Mouse (Mus musculus) heart, embryonic 12.5 days (tissue): ENCODE data around the gene Ptgds. TPM values are rescaled to one million over a fixed set of nuclear protein-coding genes. Genes with fewer than 3 reads are reported as not detected.
A peak's percentile ranks its signal among the peaks of the same experiment; 100 is the strongest.

Experiments used
- ATAC-seq: fragments of 200-750 bp; cut with Nextera tagmentation; 2 replicates; pipeline ENCODE4 v1.8.0; 2017; ENCODE audit warnings: moderate TSS enrichment, moderate library complexity; ENCODE audit not compliant: insufficient number of reproducible peaks, low FRiP score
- H3K27ac ChIP-seq: fragments of 300-500 bp; sonication (generic); 2 replicates; pipeline ENCODE4 v1.5.1; 2016; ENCODE audit warnings: mild to moderate bottlenecking, moderate library complexity; ENCODE audit not compliant: poor library complexity, severe bottlenecking
- H3K27me3 ChIP-seq: fragments of 300-500 bp; sonication (generic); replicated peaks from 2 replicates; pipeline ENCODE4 v1.6.1; 2016; ENCODE audit warnings: mild to moderate bottlenecking, moderate library complexity
- H3K36me3 ChIP-seq: fragments of 300-500 bp; sonication (generic); 2 replicates; pipeline ENCODE4 v1.6.1; 2016; ENCODE audit warnings: mild to moderate bottlenecking, moderate library complexity
- H3K4me1 ChIP-seq: fragments of 300-500 bp; sonication (generic); replicated peaks from 2 replicates; pipeline ENCODE4 v1.6.1; 2016; ENCODE audit warnings: mild to moderate bottlenecking
- H3K4me2 ChIP-seq: fragments of 300-500 bp; sonication (generic); 2 replicates; pipeline ENCODE4 v1.6.1; 2016; ENCODE audit warnings: mild to moderate bottlenecking, moderate library complexity
- H3K4me3 ChIP-seq: fragments of 300-500 bp; sonication (generic); 2 replicates; pipeline ENCODE4 v1.5.1; 2016; ENCODE audit warnings: mild to moderate bottlenecking
- H3K9ac ChIP-seq: fragments of 300-500 bp; sonication (generic); 2 replicates; pipeline ENCODE4 v1.6.1; 2016; ENCODE audit warnings: mild to moderate bottlenecking, moderate library complexity
- H3K9me3 ChIP-seq: fragments of 300-500 bp; sonication (generic); replicated peaks from 2 replicates; pipeline ENCODE4 v1.6.1; 2016; ENCODE audit warnings: mild to moderate bottlenecking, moderate library complexity
- WGBS: fragments of 180-500 bp; shearing (Covaris S2); methylation state at CpG from one replicate; pipeline ENCODE4 v1.1.7; 2016; 5-methylcytosine and 5-hydroxymethylcytosine counted together
- polyA plus RNA-seq: library from polyadenylated mRNA; unstranded; fragments of >200 nt; fragmentation: Nextera tagmentation; extraction: Ambion mirVana; gene quantifications from 2 replicates; pipeline ENCODE4 v1.2.1, GENCODE M21; 2016

Gene Ptgds
- polyA plus RNA-seq, 1 experiment from 2014 or later, result 2.4 TPM

DNA sequence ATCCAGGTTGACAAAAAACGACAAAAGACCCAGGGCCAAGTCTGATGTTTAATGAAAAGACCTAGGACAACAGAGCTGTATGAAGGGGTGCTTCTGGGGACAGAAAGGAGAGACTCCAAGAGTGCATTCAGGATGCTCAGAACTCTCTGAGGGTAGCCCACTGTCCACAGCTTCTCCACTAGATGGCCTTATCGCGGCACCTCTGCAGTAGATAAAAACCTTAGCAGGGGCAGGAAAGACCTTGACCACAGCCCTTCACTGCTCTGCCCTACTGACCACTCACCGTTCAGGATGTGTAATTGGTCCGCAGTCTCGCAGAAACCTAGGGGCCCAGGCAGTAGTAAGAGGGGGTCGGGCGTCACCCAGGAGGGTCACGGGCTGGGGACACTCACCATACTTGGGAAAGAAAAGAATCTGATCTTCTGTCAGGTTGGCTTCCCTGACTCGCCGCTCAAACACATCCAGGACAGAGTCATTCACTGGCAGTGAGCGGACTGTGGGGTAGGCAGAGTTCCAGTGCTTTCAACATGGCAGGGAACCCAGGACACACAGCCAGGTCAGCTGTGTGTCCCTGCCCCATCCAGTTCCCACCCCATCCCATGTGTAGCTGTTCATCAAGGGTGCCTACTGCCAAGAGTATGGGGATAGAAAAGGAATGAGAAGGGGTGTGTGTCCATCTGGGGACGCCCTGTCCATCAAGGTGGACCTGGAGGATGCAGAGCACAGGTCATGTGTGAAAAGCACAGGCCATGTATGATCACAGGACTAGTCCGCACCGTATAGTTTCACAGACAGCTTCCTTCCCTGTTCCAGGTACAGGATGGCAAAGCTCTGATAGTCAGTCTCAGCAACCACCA lies 29.0 kb upstream of the Ptgds start:
- Histone ChIP-seq H3K4me1 (peaks cover 22% of the 10 kb centered on the region), H3K4me2 (no peak overlapping the region), H3K27ac (no peak overlapping the region), H3K9me3 (no peaks in the 10 kb centered on the region), H3K27me3 (no peaks in the 10 kb centered on the region), H3K9ac (no peak overlapping the region), H3K4me3 (no peak overlapping the region), H3K36me3 (peaks cover 12% of the 10 kb centered on the region)
- 62% methylated on average over 15 of the region's 15 CpGs for WGBS
- no peak for ATAC-seq

DNA sequence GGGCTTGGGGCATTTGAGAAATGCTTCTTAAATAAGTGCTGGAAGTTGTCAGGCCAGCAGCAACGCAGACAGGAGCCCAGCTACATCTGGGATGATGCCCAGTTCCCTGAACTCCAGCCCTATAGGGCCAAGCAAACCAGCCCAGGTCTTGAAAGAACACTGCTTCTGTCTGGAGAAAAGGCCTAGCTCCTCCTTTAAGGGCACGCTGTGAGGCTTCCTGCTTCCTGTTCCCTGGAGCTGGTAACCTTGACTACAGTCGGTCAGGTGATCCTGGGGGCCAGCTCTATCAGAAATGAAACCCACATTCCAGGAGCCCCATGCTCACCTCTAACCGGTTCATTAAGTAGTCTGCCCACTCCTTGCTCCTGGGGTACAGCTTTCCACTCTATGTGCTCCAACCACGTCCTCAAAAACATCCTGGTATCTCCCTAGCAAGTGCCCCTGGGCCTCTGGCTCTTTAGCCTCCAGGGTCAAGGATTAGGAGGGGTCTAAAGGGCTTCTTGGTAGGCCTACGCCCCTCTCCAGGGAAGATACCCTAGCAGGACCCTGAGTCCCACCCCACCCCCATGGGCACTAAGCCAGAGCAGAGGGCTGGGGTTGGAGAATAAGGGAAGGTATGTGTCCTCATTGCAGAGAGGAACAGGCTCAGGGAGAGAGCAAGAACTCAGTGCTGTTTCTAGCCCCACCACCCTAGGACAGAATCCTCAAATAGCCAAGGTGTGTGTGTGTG lies 28.2 kb upstream of the Ptgds start:
- peak overlapping the region; percentile 6; the same call in 1 of the 2 replicates for H3K9ac ChIP-seq

DNA sequence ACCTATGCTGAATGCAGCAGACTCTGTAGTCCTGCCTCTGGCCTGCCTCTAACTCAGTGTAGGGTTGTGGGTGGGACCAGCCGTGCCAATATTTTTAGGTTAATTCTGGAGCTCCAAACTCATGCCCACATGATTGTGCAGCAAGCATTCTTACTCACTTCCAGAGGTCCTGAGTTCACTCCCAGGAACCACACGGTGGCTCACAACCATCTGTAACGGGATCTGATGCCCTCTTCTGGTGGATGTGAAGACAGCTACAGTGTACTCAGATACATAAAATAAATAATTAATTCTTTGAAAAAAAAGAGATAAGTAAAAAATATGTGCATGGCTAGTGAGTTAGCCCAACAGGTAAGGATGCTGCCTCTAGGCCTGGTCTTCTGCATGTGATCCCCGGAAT lies 26.6 kb upstream of the Ptgds start:
- H3K4me1 ChIP-seq, result peaks cover 16% of the 10 kb centered on the region
- H3K27ac ChIP-seq, result no peak overlapping the region
- H3K27me3 ChIP-seq, result no peaks in the 10 kb centered on the region; the same call in 1 of the 2 replicates
- H3K36me3 ChIP-seq, result no peaks in the 10 kb centered on the region
- 41% methylated on average over 4 of the region's 4 CpGs for WGBS
- no peak overlapping the region for H3K4me3 ChIP-seq
- ATAC-seq, result no peak
- H3K9me3 ChIP-seq, result no peaks in the 10 kb centered on the region
- H3K4me2 ChIP-seq, result no peak overlapping the region
- H3K9ac ChIP-seq, result no peak overlapping the region

More for the DNA sequence above, 28.2 kb upstream of the Ptgds start:
- H3K4me1 ChIP-seq, result peaks cover 22% of the 10 kb centered on the region
- H3K27me3 ChIP-seq, result no peaks in the 10 kb centered on the region
- peaks cover 4% of the 10 kb centered on the region for H3K36me3 ChIP-seq
- H3K4me3 ChIP-seq, result no peak overlapping the region
- no peaks in the 10 kb centered on the region for H3K9me3 ChIP-seq
- H3K27ac ChIP-seq, result no peak overlapping the region
- 55% methylated on average over 6 of the region's 6 CpGs for WGBS
- no peak overlapping the region for H3K4me2 ChIP-seq
- no peak for ATAC-seq

DNA sequence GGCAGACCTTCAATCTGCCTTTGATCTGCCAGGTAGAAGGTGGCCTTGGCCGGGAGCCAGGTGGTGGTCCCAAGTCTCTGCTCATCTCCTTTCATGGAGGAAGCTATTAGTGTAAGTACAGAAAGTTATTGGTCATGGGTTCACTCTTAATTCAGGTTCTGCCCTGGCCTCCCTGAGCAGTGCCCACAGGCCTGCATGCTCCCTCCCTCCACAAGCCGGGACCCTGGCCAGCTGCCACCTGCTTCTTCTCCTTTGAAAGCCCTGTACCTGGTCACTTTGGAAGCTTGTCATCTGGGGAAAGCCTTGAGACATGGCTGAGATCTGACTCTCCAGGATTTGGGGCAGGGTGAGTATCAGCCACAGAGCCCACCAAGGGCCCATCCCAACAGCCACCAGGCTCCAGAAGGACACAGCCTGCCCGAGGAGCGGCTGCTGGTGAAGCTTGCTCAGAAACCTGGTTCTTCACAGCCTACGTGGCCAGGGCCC lies 23.7 kb upstream of the Ptgds start, which contains the start of gene Lcn12:
Gene Lcn12 (minus strand): TSS at position 436 of the 486 bp plus-strand sequence.
- no peak within 1 kb of the TSS for H3K27ac ChIP-seq
- H3K36me3 ChIP-seq, result no peaks in the 10 kb centered on the region
- H3K9me3 ChIP-seq, result no peaks in the 10 kb centered on the region
- peaks cover 11% of the 10 kb centered on the region; the same call in 1 of the 2 replicates for H3K27me3 ChIP-seq
- peaks cover 8% of the 10 kb centered on the region for H3K4me1 ChIP-seq
- no peak within 1 kb of the TSS for H3K4me3 ChIP-seq
- no peak within 1 kb of the TSS for H3K9ac ChIP-seq
- H3K4me2 ChIP-seq, result no peak within 1 kb of the TSS
- 77% methylated on average over 5 of the region's 5 CpGs for WGBS
- ATAC-seq, result no peak

DNA sequence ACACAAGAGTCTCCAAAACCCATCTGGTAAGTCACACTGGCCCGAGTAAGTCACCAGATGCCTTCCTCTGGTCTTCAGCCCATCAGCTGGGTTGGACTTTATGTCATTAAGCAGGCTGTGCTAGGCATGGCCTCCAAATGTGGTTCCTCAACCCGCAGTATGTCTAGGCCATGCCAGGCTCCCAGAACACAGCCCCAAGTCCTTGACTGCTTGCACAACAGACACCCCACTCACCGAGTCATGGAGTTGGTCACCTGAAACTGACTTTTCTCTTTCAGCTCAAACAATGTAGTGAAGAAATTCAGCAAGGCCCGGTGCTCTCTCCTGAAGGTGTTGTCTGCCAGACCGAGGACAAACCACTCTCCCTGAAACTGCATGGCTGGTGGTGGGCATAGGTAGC lies 23.1 kb upstream of the Ptgds start:
- 76% methylated on average over 5 of the region's 5 CpGs for WGBS
- Histone ChIP-seq H3K9ac (no peak overlapping the region), H3K9me3 (no peaks in the 10 kb centered on the region), H3K4me3 (no peak overlapping the region), H3K4me1 (peaks cover 3% of the 10 kb centered on the region), H3K4me2 (no peak overlapping the region), H3K27ac (no peak overlapping the region), H3K27me3 (peaks cover 15% of the 10 kb centered on the region; the same call in 1 of the 2 replicates), H3K36me3 (no peaks in the 10 kb centered on the region)
- no peak for ATAC-seq

DNA sequence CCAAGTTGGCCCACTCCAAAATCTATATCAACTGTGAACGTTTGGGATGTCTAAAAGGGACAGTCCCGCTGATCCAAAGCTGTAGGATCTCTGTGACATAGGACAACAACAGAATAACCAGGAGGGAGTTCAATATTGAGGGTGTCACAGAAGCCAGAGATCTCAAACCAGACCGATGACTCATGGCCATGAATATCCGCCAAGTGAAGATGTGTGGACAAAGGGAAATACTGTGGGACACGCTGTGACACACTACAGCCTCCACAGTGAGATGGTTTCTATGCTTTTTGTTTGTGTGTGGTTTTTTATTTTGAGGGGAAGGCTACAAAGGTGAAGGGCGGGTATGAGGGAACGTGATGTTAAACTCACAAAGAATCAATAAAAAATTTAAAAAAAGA lies 18.8 kb upstream of the Ptgds start:
- 69% methylated on average over 7 of the region's 7 CpGs for WGBS
- Histone ChIP-seq H3K27ac (no peak overlapping the region), H3K4me3 (no peak overlapping the region), H3K9ac (no peak overlapping the region), H3K27me3 (peaks cover 21% of the 10 kb centered on the region; the same call in 1 of the 2 replicates), H3K4me1 (no peaks in the 10 kb centered on the region), H3K9me3 (no peaks in the 10 kb centered on the region), H3K4me2 (no peak overlapping the region), H3K36me3 (no peaks in the 10 kb centered on the region)
- no peak for ATAC-seq

DNA sequence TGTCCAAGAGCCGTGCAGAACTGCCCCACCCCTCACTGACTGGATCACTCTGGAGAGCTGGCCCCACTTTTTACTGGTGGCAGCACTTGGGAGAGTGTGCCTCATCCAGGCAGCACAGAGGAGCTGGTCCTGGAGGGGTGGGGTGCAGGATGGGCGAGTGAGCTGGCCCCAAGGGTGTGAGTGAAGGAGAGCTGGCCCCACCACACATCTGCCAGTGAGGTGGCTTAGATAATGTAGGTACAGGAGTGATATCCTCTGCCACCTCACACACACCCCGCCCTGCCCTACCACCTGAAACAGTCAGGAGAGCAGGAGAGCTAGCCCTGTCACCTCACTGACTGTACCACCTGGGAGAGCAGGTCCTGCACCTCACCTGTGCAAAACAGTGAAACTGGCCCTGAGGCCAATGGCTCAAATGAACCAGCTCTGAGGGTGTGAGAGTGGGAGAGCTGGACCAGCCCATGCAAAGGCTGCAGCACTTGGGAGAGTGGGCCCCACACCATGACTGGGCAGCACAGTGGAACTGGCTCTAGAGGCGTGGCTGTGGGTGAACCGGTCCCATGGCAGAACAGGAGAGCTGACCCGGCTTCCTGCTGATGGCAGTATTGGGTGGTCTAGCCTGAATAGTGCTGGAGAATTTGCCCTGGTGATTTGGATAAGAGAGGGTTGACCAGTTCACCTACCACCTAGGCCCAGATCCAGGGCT lies 18.3 kb upstream of the Ptgds start:
- H3K4me1 ChIP-seq, result no peaks in the 10 kb centered on the region
- no peaks in the 10 kb centered on the region for H3K9me3 ChIP-seq
- H3K4me2 ChIP-seq, result no peak overlapping the region
- H3K36me3 ChIP-seq, result no peaks in the 10 kb centered on the region
- H3K27ac ChIP-seq, result no peak overlapping the region
- peaks cover 26% of the 10 kb centered on the region for H3K27me3 ChIP-seq
- WGBS, result 72% methylated on average over 6 of the region's 6 CpGs
- H3K4me3 ChIP-seq, result no peak overlapping the region
- peak; percentile 17; the same call in 1 of the 2 replicates for ATAC-seq
- H3K9ac ChIP-seq, result no peak overlapping the region

DNA sequence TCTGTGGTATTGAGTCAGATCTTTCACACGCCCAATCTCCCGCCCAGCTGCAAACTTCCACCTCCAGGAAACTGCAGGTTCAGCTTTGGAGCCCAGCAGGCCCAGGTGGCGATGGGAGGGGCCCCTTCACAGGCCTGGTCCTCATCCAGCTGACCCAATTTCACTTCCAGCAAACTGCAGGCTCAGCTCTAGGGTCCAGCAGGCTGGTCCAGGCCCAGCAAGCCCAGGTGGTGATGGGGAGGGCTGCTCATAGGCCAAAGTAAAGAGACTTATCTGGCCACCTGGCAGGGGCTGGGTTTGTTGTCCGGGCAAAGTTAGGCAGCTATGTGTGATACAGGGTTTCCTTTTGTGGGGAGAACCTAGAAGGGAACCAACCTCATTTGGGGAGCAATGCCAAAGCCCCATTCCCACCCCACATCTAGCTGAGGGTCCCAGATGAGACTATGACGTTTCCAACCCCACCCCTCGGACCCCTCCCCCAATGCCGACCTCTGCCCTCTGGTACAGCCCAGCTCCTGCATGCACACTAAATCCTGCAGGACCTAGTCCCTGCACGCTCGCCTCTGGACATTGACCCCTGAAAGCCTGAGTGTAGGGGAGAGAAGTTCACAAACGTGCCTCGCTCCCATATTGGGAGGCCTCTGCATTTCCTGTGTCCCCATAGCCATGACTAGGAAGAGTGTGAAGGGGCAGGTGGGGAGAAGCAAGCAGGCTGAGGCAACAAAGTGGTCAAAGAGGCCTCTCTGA lies 15.2 kb upstream of the Ptgds start:
- no peak overlapping the region for H3K4me3 ChIP-seq
- WGBS, result 71% methylated on average over 11 of the region's 11 CpGs
- peaks cover 19% of the 10 kb centered on the region for H3K27me3 ChIP-seq
- no peaks in the 10 kb centered on the region for H3K9me3 ChIP-seq
- H3K4me2 ChIP-seq, result no peak overlapping the region
- no peak overlapping the region for H3K27ac ChIP-seq
- no peaks in the 10 kb centered on the region for H3K36me3 ChIP-seq
- no peak for ATAC-seq
- no peaks in the 10 kb centered on the region for H3K4me1 ChIP-seq
- no peak overlapping the region for H3K9ac ChIP-seq

DNA sequence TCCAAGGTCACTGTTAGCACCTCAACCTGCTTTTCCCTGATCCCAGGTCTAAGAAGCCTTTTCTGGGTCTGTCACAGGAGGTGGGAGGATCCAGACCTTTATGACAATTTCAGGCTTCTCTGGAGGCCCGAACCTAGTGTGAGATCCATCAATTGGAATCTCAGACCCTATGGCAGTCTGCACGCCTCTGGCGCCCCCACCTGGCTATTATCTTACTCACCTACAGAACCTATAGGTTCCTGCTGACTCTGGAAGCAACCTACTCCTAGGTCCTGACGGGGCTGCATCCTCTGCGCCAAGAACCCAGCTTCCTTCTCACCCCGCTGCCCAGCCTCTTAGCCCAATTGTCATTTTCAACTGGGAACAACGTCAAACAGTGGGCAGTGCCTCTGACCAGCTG lies 13.1 kb upstream of the Ptgds start:
- H3K9ac ChIP-seq, result no peak overlapping the region
- WGBS, result 19% methylated on average over 7 of the region's 7 CpGs
- H3K4me3 ChIP-seq, result no peak overlapping the region
- no peaks in the 10 kb centered on the region for H3K9me3 ChIP-seq
- H3K4me2 ChIP-seq, result no peak overlapping the region
- H3K27me3 ChIP-seq, result peaks cover 20% of the 10 kb centered on the region
- ATAC-seq, result no peak
- H3K36me3 ChIP-seq, result no peaks in the 10 kb centered on the region
- H3K4me1 ChIP-seq, result no peaks in the 10 kb centered on the region
- no peak overlapping the region for H3K27ac ChIP-seq

DNA sequence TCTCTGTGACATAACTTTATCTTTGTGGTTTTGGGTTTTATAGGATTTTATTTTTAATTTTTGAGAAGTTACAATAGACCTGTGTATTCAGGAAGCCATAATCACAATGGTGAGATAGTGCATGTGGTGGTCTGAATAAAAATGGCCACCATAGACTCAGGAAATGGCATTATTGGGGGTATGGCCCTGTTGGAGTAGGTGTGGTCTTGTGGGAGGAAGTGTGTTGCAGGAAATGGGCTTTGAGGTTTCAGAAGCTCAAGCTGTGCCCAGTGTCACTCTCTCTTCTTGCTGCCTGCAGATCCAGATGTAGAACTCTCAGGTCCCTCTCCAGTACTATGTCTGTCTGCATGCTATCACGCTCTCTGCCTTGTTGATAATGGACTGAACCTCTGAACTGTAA lies 10.7 kb upstream of the Ptgds start:
- ATAC-seq, result no peak
- no peaks in the 10 kb centered on the region for H3K36me3 ChIP-seq
- H3K4me2 ChIP-seq, result no peak overlapping the region
- H3K9me3 ChIP-seq, result no peaks in the 10 kb centered on the region
- peaks cover 27% of the 10 kb centered on the region for H3K27me3 ChIP-seq
- no peak overlapping the region for H3K4me3 ChIP-seq
- no peak overlapping the region for H3K27ac ChIP-seq
- WGBS, result 73% methylated on average over 1 of the region's 1 CpGs
- H3K4me1 ChIP-seq, result no peaks in the 10 kb centered on the region
- H3K9ac ChIP-seq, result no peak overlapping the region
